Mouse (Mus musculus): ENCODE results near the gene Cldn34b1. TPM values are rescaled to one million over a fixed set of nuclear protein-coding genes. Genes with fewer than 3 reads are reported as not detected.
"Not testable (repeated sequence)": the region's sequence is repeated elsewhere in the genome, so short reads cannot be mapped to it uniquely, and the experiment has no call there.

Gene Cldn34b1
- polyA plus RNA-seq (2015; fragmentation: Nextera tagmentation; extraction: Ambion mirVana) = not detected in 2 replicates

DNA sequence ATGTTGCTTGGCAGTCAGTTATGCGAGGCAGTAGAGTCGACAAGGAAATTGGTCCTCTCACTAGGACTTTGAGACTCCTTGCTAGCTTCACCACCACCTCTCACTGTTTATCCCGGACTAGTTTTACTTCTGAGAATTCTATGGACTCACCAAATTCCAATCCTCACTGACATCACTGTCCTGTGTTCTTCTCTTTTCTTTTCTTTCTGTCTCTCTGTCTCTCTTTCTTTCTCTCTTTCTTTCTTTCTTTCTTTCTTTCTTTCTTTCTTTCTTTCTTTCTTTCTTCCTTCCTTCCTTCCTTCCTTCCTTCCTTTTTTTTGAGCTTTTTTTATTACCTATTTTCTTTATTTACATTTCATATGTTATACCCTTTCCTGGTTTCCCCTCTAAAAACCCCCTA lies at the start of gene Cldn34b1:
Gene Cldn34b1, minus strand, starts transcription at position 101 of the 400 bp plus-strand sequence.
- H3K27me3 ChIP-seq; H3K27ac ChIP-seq; H3K4me2 ChIP-seq; ATAC-seq (replicated peaks; ENCODE audit: insufficient number of reproducible peaks, insufficient read depth, low FRiP score, low read depth); H3K9ac ChIP-seq; H3K9me3 ChIP-seq (replicated peaks); H3K4me3 ChIP-seq; H3K36me3 ChIP-seq; H3K4me1 ChIP-seq (replicated peaks): not testable (repeated sequence)
- 76% methylated on average over 3 of the region's 3 CpGs for WGBS

DNA sequence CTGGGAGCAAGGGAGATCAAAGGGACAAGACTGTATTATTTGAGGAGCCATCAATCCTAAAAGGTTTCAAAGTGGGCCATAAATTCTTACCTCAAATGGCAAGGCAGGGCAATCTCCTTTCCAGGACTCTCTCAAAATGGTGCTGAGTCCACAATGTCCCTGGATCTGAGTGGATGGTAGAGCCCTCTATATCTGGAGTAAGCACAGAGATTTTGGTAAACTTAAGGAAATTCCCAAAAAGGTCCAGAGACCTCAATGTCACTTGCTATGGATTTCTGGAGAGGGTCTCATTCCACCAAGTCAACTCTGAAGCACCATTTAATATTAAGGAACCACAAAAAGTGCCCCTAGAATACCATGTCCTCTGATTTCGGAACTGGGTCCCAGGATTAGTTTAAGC lies 45.8 kb upstream of the Cldn34b1 start, which contains the start of gene Magea6:
Gene Magea6, minus strand, starts transcription at position 101 of the 400 bp plus-strand sequence.
- H3K4me2 ChIP-seq; H3K4me3 ChIP-seq; ATAC-seq (replicated peaks; ENCODE audit: insufficient number of reproducible peaks, insufficient read depth, low FRiP score, low read depth); H3K36me3 ChIP-seq; H3K9ac ChIP-seq; H3K4me1 ChIP-seq (replicated peaks); H3K27ac ChIP-seq; H3K27me3 ChIP-seq; H3K9me3 ChIP-seq (replicated peaks): not testable (repeated sequence)
- WGBS = 44% methylated on average over 1 of the region's 1 CpGs

Other genes starting within 250 kb of the Cldn34b1 start
- not detected in 2 replicates for gene Magea6, start 45.7 kb upstream of the Cldn34b1 start, polyA plus RNA-seq (2015; fragmentation: Nextera tagmentation; extraction: Ambion mirVana)
- gene Magea3, start 59.2 kb upstream of the Cldn34b1 start, polyA plus RNA-seq (2015; fragmentation: Nextera tagmentation; extraction: Ambion mirVana) = not detected in 2 replicates
- gene Magea8, start 105.6 kb upstream of the Cldn34b1 start, polyA plus RNA-seq (2015; fragmentation: Nextera tagmentation; extraction: Ambion mirVana) = not detected in 2 replicates
- not detected in 2 replicates for gene Magea5, start 172.9 kb upstream of the Cldn34b1 start, polyA plus RNA-seq (2015; fragmentation: Nextera tagmentation; extraction: Ambion mirVana)
- not detected in 2 replicates for gene Magea1, start 199.5 kb upstream of the Cldn34b1 start, polyA plus RNA-seq (2015; fragmentation: Nextera tagmentation; extraction: Ambion mirVana)
- gene Magea2, start 203.4 kb upstream of the Cldn34b1 start, polyA plus RNA-seq (2015; fragmentation: Nextera tagmentation; extraction: Ambion mirVana) = not detected in 2 replicates
- not detected in 2 replicates for gene Cldn34b2, start 238.1 kb upstream of the Cldn34b1 start, polyA plus RNA-seq (2015; fragmentation: Nextera tagmentation; extraction: Ambion mirVana)

Data from heart, embryonic 15.5 days (tissue).